Mouse (Mus musculus): ENCODE data around the gene Des.

- TF ChIP-seq CTCF (IDR thresholded peaks at IDR 0.05; ENCODE audit: low read depth, low read length) (no peak), POLR2A (IDR thresholded peaks at IDR 0.05; ENCODE audit: borderline replicate concordance, low read depth, low read length) (no peak)
These were observed 22.4 kb downstream of the Des start for GRCm38 (mm10) chr1:75382356-75383071.
